Mouse (Mus musculus): ENCODE data around the gene Kera. TPM values are rescaled to one million over a fixed set of nuclear protein-coding genes. Genes with fewer than 3 reads are reported as not detected.

Kera gene
- polyA plus RNA-seq, 1 experiment from 2014 or later = 0.09 TPM

Other genes with a start within 250 kb of the Kera start
- gene Dcn, start 127.3 kb upstream of the Kera start, polyA plus RNA-seq (2015; fragmentation: Nextera tagmentation; extraction: Ambion mirVana) = 374 and 408 TPM in 2 replicates
- 125 and 126 TPM in 2 replicates for gene Lum, start 41.8 kb upstream of the Kera start, polyA plus RNA-seq (2015; fragmentation: Nextera tagmentation; extraction: Ambion mirVana)
- 1.1 and 1.2 TPM in 2 replicates for gene Epyc, start 37.2 kb downstream of the Kera start, polyA plus RNA-seq (2015; fragmentation: Nextera tagmentation; extraction: Ambion mirVana)
- not detected in 2 replicates for gene Ccer1, start 86.2 kb downstream of the Kera start, polyA plus RNA-seq (2015; fragmentation: Nextera tagmentation; extraction: Ambion mirVana)
- gene C030005K15Rik, start 119.9 kb downstream of the Kera start, polyA plus RNA-seq (2015; fragmentation: Nextera tagmentation; extraction: Ambion mirVana) = not detected in 2 replicates

Data from heart, embryonic 15.5 days (tissue).